10 mouse cellular contexts compared by ENCODE assay signal in the genomic region with DNA sequence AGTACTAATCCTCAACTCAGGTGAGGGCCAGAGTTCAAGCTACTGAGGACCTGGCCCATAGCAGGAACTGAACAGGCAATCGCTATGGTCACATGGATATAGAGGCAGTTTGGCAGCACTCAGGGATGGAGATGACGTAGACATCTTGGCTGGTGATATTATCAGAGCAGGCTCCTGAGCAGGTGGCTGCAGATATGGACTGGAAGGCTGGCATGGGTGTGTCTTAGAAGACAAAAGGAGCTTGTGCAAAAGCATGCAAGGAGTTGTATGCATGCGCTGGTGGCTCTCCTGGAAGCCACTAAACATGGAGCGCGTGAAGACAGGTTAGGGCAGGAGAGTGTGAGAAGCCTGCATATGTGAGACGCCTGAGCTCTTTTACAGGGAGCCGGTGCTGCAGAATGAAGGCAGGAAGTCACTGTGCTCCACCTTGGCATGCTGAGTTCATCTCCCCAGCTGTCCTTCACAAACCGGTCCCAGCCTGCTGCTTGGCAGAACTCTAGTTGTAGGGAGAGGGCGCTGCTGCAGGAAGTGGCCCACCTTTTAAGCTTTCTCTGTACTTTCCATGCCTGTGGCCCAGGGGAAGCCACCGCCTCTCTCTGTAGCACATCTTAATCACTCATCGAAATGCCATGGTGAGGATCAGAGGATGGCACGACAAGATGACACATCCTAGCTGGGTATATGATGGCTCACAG. TPM values are rescaled to one million over a fixed set of nuclear protein-coding genes. Genes with fewer than 3 reads are reported as not detected.
DNase-seq lines count a peak whose midpoint lies in the region; ATAC-seq and TF ChIP-seq lines count a peak whose summit lies in the region.
"Had no signal": no experiment of that assay in that cellular context is flagged by ENCODE, and none has a peak within 500 bp of the region (broad histone marks: within the 10 kb centered on the region; RNA-seq: fewer than 3 reads in every experiment).

No protein-coding gene starts in this region.

- H3K36me3 ChIP-seq in hindbrain, embryonic 10.5 days: no peaks in the 10 kb centered on the region
- no peaks in the 10 kb centered on the region for H3K36me3 ChIP-seq in hindbrain, postnatal 0 days (ENCODE audit: insufficient read depth, low read length)
- H3K36me3 ChIP-seq in forebrain, embryonic 12.5 days (replicated peaks): no peaks in the 10 kb centered on the region
- H3K36me3 ChIP-seq: liver, embryonic 13.5 days had no signal

- H3K4me3 ChIP-seq in hindbrain, embryonic 10.5 days: no peak overlapping the region
- H3K4me3 ChIP-seq in hindbrain, postnatal 0 days (ENCODE audit: low read length): no peak overlapping the region
- H3K4me3 ChIP-seq in forebrain, embryonic 12.5 days (replicated peaks): no peak overlapping the region
- H3K4me3 ChIP-seq: liver, embryonic 13.5 days; myocyte had no signal

- no peaks in the 10 kb centered on the region for H3K9me3 ChIP-seq in hindbrain, embryonic 10.5 days
- no peaks in the 10 kb centered on the region for H3K9me3 ChIP-seq in hindbrain, postnatal 0 days (ENCODE audit: low read length)
- no peaks in the 10 kb centered on the region for H3K9me3 ChIP-seq in forebrain, embryonic 12.5 days
- H3K9me3 ChIP-seq: liver, embryonic 13.5 days had no signal

- ATAC-seq in hindbrain, postnatal 0 days: no peak
- peak; percentile 32 for ATAC-seq in CD4-positive, CD25-positive, alpha-beta regulatory T cell, adult 4 months
- ATAC-seq in erythroid progenitor cell, adult 5-6 weeks (replicated peaks; ENCODE audit: low FRiP score, poor library complexity, severe bottlenecking): no peak
- ATAC-seq in forebrain, embryonic 12.5 days (ENCODE audit: low FRiP score): no peak

- 79% methylated on average over 12 of the region's 12 CpGs for WGBS in hindbrain, embryonic 10.5 days
- WGBS in hindbrain, postnatal 0 days: 75% methylated on average over 12 of the region's 12 CpGs
- WGBS in forebrain, embryonic 12.5 days: 89% methylated on average over 12 of the region's 12 CpGs

- 0 out of 2 replicates have a peak overlapping the region, but pooled peaks have one; percentile 53 for H3K27ac ChIP-seq in hindbrain, embryonic 10.5 days
- H3K27ac ChIP-seq in hindbrain, postnatal 0 days: no peak overlapping the region
- H3K27ac ChIP-seq in forebrain, embryonic 12.5 days: no peak overlapping the region
- H3K27ac ChIP-seq: liver, embryonic 13.5 days had no signal

- TF ChIP-seq CTCF in hindbrain, postnatal 0 days (IDR thresholded peaks at IDR 0.05; ENCODE audit: low read depth): no peak

- H3K4me2 ChIP-seq in hindbrain, postnatal 0 days (ENCODE audit: low read depth, low read length): no peak overlapping the region
- no peak overlapping the region for H3K4me2 ChIP-seq in forebrain, embryonic 12.5 days
- H3K4me2 ChIP-seq: liver, embryonic 13.5 days had no signal

- H3K9ac ChIP-seq in hindbrain, postnatal 0 days (replicated peaks; ENCODE audit: low read length): no peak overlapping the region
- no peak overlapping the region for H3K9ac ChIP-seq in forebrain, embryonic 12.5 days
- H3K9ac ChIP-seq: liver, embryonic 13.5 days had no signal

- peaks cover 45% of the 10 kb centered on the region for H3K4me1 ChIP-seq in hindbrain, embryonic 10.5 days (replicated peaks)
- H3K4me1 ChIP-seq in hindbrain, postnatal 0 days (ENCODE audit: insufficient read depth, low read length): 0 out of 2 replicates have a peak, but pooled peaks cover 7% of the 10 kb centered on the region
- H3K4me1 ChIP-seq in forebrain, embryonic 12.5 days: peaks cover 30% of the 10 kb centered on the region

- peaks cover 33% of the 10 kb centered on the region for H3K27me3 ChIP-seq in hindbrain, embryonic 10.5 days (ENCODE audit: insufficient read depth, poor library complexity, severe bottlenecking)
- H3K27me3 ChIP-seq in hindbrain, postnatal 0 days (ENCODE audit: insufficient read depth, low read length): no peaks in the 10 kb centered on the region
- H3K27me3 ChIP-seq in forebrain, embryonic 12.5 days: 0 out of 2 replicates have a peak, but pooled peaks cover 4% of the 10 kb centered on the region

- no peak for DNase-seq in hindbrain, embryonic 10.5 days (ENCODE audit: low spot score)
- no peak for DNase-seq in hindbrain, postnatal 0 days (ENCODE audit: low spot score)
- DNase-seq in cerebellum, adult 8-10 months: peak; percentile 62
- DNase-seq in kidney, postnatal 14 days: peak; percentile 47
- no peak for DNase-seq in spleen, adult 12 weeks (ENCODE audit: low spot score)
- DNase-seq: liver, embryonic 13.5 days had no signal

RNA-seq across cellular contexts. Expression of a gene that starts 4.8 kb away (rescaled TPM):
- 44.4 and 60.1 TPM in 2 replicates for polyA plus RNA-seq in hindbrain, embryonic 10.5 days (2016; fragmentation: Nextera tagmentation; extraction: Ambion mirVana)
- total RNA-seq in hindbrain, postnatal 0 days (2014; rRNA removed): 129 and 135 TPM in 2 replicates
- polyA plus RNA-seq in hindbrain, postnatal 0 days (2015; fragmentation: Nextera tagmentation; extraction: Ambion mirVana): 41.9 and 50.6 TPM in 2 replicates
- 10 to 100 TPM; 21.2 to 34.3 TPM for polyA plus RNA-seq in CD4-positive, CD25-positive, alpha-beta regulatory T cell, adult 4 months (2017; shearing (Covaris generic))
- total RNA-seq in erythroid progenitor cell, adult 5-6 weeks (2015; ENCODE audit: low replicate concordance): 20.9 and 36.0 TPM in 2 replicates
- 4.0 and 4.6 TPM in 2 replicates for total RNA-seq in erythroid progenitor cell, adult 5-6 weeks (2017; ENCODE audit: low replicate concordance)
- 64.1 and 68.3 TPM in 2 replicates for polyA plus RNA-seq in forebrain, embryonic 12.5 days (2016; fragmentation: Nextera tagmentation; extraction: Ambion mirVana)

Comparison
In these comparisons a context has a peak if more than half of its experiments do, and no peak if none do; other contexts are left out.
1. DNase-seq: peak in cerebellum, adult 8-10 months (single experiment) and kidney, postnatal 14 days (single experiment); none in hindbrain, embryonic 10.5 days (single experiment), hindbrain, postnatal 0 days (single experiment) and spleen, adult 12 weeks (single experiment).